ENCODE assay signal across 10 mouse cellular contexts in genomic region chr9:70048751-70049415, GRCm38 (mm10). TPM values are rescaled to one million over a fixed set of nuclear protein-coding genes. Genes with fewer than 3 reads are reported as not detected.
DNase-seq lines count a peak whose midpoint lies in the region; ATAC-seq lines count a peak whose summit lies in the region.
"Had no signal": no experiment of that assay in that cellular context is flagged by ENCODE, and none has a peak within 500 bp of the region (broad histone marks: within the 10 kb centered on the region; RNA-seq: fewer than 3 reads in every experiment).

No protein-coding gene starts in this region.

- no peaks in the 10 kb centered on the region for H3K36me3 ChIP-seq in forebrain, embryonic 10.5 days (replicated peaks)
- no peaks in the 10 kb centered on the region for H3K36me3 ChIP-seq in forebrain, embryonic 11.5 days (ENCODE audit: control insufficient read depth, insufficient read depth, low read length)
- H3K36me3 ChIP-seq in embryonic facial prominence, embryonic 12.5 days: no peaks in the 10 kb centered on the region
- H3K36me3 ChIP-seq in liver, embryonic 11.5 days (ENCODE audit: control insufficient read depth, insufficient read depth, low read length): no peaks in the 10 kb centered on the region

- no peak for ATAC-seq in forebrain, embryonic 11.5 days (replicated peaks; ENCODE audit: low FRiP score)
- ATAC-seq in embryonic facial prominence, embryonic 12.5 days (ENCODE audit: insufficient number of reproducible peaks, insufficient read depth, low FRiP score, low TSS enrichment): no peak
- ATAC-seq in liver, embryonic 11.5 days (replicated peaks; ENCODE audit: low FRiP score): no peak
- ATAC-seq: CD4-positive, CD25-positive, alpha-beta regulatory T cell, adult 4 months had no signal

- WGBS in forebrain, embryonic 10.5 days: 61% methylated on average over 6 of the region's 6 CpGs
- 63% methylated on average over 6 of the region's 6 CpGs for WGBS in forebrain, embryonic 11.5 days
- 50% methylated on average over 6 of the region's 6 CpGs for WGBS in embryonic facial prominence, embryonic 12.5 days
- 53% methylated on average over 6 of the region's 6 CpGs for whole genome bisulfite sequencing in liver, embryonic 11.5 days

- intact Hi-C loops in heart, postnatal 25 days (cut with DNase I): no loop called here

- no peak overlapping the region for H3K4me2 ChIP-seq in forebrain, embryonic 11.5 days (ENCODE audit: low read depth, low read length, severe bottlenecking)
- H3K4me2 ChIP-seq in embryonic facial prominence, embryonic 12.5 days (replicated peaks): no peak overlapping the region
- no peak overlapping the region for H3K4me2 ChIP-seq in liver, embryonic 11.5 days

- H3K27ac ChIP-seq in forebrain, embryonic 10.5 days: peak overlapping the region; percentile 63
- H3K27ac ChIP-seq in forebrain, embryonic 11.5 days (ENCODE audit: low read depth, low read length): no peak overlapping the region
- H3K27ac ChIP-seq in embryonic facial prominence, embryonic 12.5 days: peak overlapping the region; percentile 38; the same call in 1 of the 2 replicates
- H3K27ac ChIP-seq in liver, embryonic 11.5 days (ENCODE audit: low read depth, low read length): no peak overlapping the region

- DNase-seq in forebrain, embryonic 10.5 days (ENCODE audit: extremely low spot score, low spot score): no peak
- DNase-seq in forebrain, embryonic 11.5 days (ENCODE audit: low spot score): no peak
- peak; percentile 60 for DNase-seq in heart, postnatal 25 days (ENCODE audit: low spot score)
- DNase-seq in lung, postnatal 14 days: peak; percentile 6
- no peak for DNase-seq in testis, postnatal 14 days (ENCODE audit: low spot score)
- DNase-seq in liver, embryonic 11.5 days (ENCODE audit: low spot score): no peak
- no peak for DNase-seq in ovary, adult 18-20 months (ENCODE audit: low spot score)
- DNase-seq: cerebellum, adult 8-10 months had no signal

- no peak overlapping the region for H3K9ac ChIP-seq in forebrain, embryonic 11.5 days (ENCODE audit: low read length)
- no peak overlapping the region for H3K9ac ChIP-seq in embryonic facial prominence, embryonic 12.5 days
- H3K9ac ChIP-seq in liver, embryonic 11.5 days (ENCODE audit: low read depth, low read length): no peak overlapping the region

- H3K27me3 ChIP-seq in forebrain, embryonic 10.5 days (ENCODE audit: poor library complexity, severe bottlenecking): no peaks in the 10 kb centered on the region
- no peaks in the 10 kb centered on the region for H3K27me3 ChIP-seq in forebrain, embryonic 11.5 days (ENCODE audit: control insufficient read depth, insufficient read depth, low read length)
- H3K27me3 ChIP-seq in embryonic facial prominence, embryonic 12.5 days: no peaks in the 10 kb centered on the region
- no peaks in the 10 kb centered on the region for H3K27me3 ChIP-seq in liver, embryonic 11.5 days (replicated peaks; ENCODE audit: control insufficient read depth, insufficient read depth, low read length)

- H3K4me1 ChIP-seq in forebrain, embryonic 10.5 days: peaks cover 27% of the 10 kb centered on the region
- H3K4me1 ChIP-seq in forebrain, embryonic 11.5 days (replicated peaks; ENCODE audit: control insufficient read depth, insufficient read depth, low read length): no peaks in the 10 kb centered on the region; the same call in 1 of the 2 replicates
- peaks cover 22% of the 10 kb centered on the region for H3K4me1 ChIP-seq in embryonic facial prominence, embryonic 12.5 days
- peaks cover 26% of the 10 kb centered on the region for H3K4me1 ChIP-seq in liver, embryonic 11.5 days (replicated peaks; ENCODE audit: control insufficient read depth, insufficient read depth, low read length)

- H3K9me3 ChIP-seq in forebrain, embryonic 10.5 days: no peaks in the 10 kb centered on the region
- H3K9me3 ChIP-seq in forebrain, embryonic 11.5 days (ENCODE audit: control insufficient read depth, low read length): no peaks in the 10 kb centered on the region
- H3K9me3 ChIP-seq in embryonic facial prominence, embryonic 12.5 days: no peaks in the 10 kb centered on the region
- no peaks in the 10 kb centered on the region for H3K9me3 ChIP-seq in liver, embryonic 11.5 days (ENCODE audit: control insufficient read depth, low read length)

- no peak overlapping the region for H3K4me3 ChIP-seq in forebrain, embryonic 10.5 days
- no peak overlapping the region for H3K4me3 ChIP-seq in forebrain, embryonic 11.5 days (ENCODE audit: low read depth, low read length)
- no peak overlapping the region for H3K4me3 ChIP-seq in embryonic facial prominence, embryonic 12.5 days
- no peak overlapping the region for H3K4me3 ChIP-seq in liver, embryonic 11.5 days (ENCODE audit: low read depth, low read length)

RNA-seq across cellular contexts. Expression of gene Gcnt3, which starts 11.0 kb away (rescaled TPM):
- polyA plus RNA-seq in forebrain, embryonic 10.5 days (2016; fragmentation: Nextera tagmentation; extraction: Ambion mirVana): not detected in 2 replicates
- not detected in 2 replicates for polyA plus RNA-seq in forebrain, embryonic 11.5 days (2014; fragmentation: Nextera tagmentation; extraction: Ambion mirVana)
- polyA plus RNA-seq in embryonic facial prominence, embryonic 12.5 days (2016; fragmentation: Nextera tagmentation; extraction: Ambion mirVana): not detected in 2 replicates
- total RNA-seq in heart, postnatal 25 days (2021): under 1 TPM in 1 of 2 experiments, not detected in 1; 0.08 TPM
- not detected in 2 replicates for polyA plus RNA-seq in liver, embryonic 11.5 days (2014; fragmentation: Nextera tagmentation; extraction: Ambion mirVana)
- polyA plus RNA-seq: CD4-positive, CD25-positive, alpha-beta regulatory T cell, adult 4 months had no signal

RNA-seq across cellular contexts. Expression of gene Gtf2a2, which starts 36.5 kb away (rescaled TPM):
- 208 and 210 TPM in 2 replicates for polyA plus RNA-seq in forebrain, embryonic 10.5 days (2016; fragmentation: Nextera tagmentation; extraction: Ambion mirVana)
- 211 and 223 TPM in 2 replicates for polyA plus RNA-seq in forebrain, embryonic 11.5 days (2014; fragmentation: Nextera tagmentation; extraction: Ambion mirVana)
- 190 and 198 TPM in 2 replicates for polyA plus RNA-seq in embryonic facial prominence, embryonic 12.5 days (2016; fragmentation: Nextera tagmentation; extraction: Ambion mirVana)
- 10 to 100 TPM; 51.3 to 58.7 TPM for total RNA-seq in heart, postnatal 25 days (2021)
- polyA plus RNA-seq in liver, embryonic 11.5 days (2014; fragmentation: Nextera tagmentation; extraction: Ambion mirVana): 225 and 249 TPM in 2 replicates

RNA-seq across cellular contexts. Expression of gene Bnip2, which starts 59.6 kb away (rescaled TPM):
- 101 and 112 TPM in 2 replicates for polyA plus RNA-seq in forebrain, embryonic 10.5 days (2016; fragmentation: Nextera tagmentation; extraction: Ambion mirVana)
- polyA plus RNA-seq in forebrain, embryonic 11.5 days (2014; fragmentation: Nextera tagmentation; extraction: Ambion mirVana): 110 and 120 TPM in 2 replicates
- 108 and 112 TPM in 2 replicates for polyA plus RNA-seq in embryonic facial prominence, embryonic 12.5 days (2016; fragmentation: Nextera tagmentation; extraction: Ambion mirVana)
- total RNA-seq in heart, postnatal 25 days (2021): 100 to 1,000 TPM in 1 of 2 experiments, 10 to 100 TPM in 1; 97.7 to 108 TPM
- 95.3 and 95.6 TPM in 2 replicates for polyA plus RNA-seq in liver, embryonic 11.5 days (2014; fragmentation: Nextera tagmentation; extraction: Ambion mirVana)

Comparison
In these comparisons a context has a peak if more than half of its experiments do, and no peak if none do; other contexts are left out.
1. H3K27ac ChIP-seq: peak in forebrain, embryonic 10.5 days (single experiment) and embryonic facial prominence, embryonic 12.5 days (single experiment); none in forebrain, embryonic 11.5 days (single experiment) and liver, embryonic 11.5 days (single experiment).
2. DNase-seq: peak in heart, postnatal 25 days (single experiment) and lung, postnatal 14 days (single experiment); none in forebrain, embryonic 10.5 days (single experiment), forebrain, embryonic 11.5 days (single experiment), testis, postnatal 14 days (single experiment), liver, embryonic 11.5 days (single experiment) and ovary, adult 18-20 months (single experiment).